Mouse (Mus musculus) kidney, adult 9 months (tissue): ENCODE results near the gene Olfr237-ps1.
"Not testable (repeated sequence)": the region's sequence is repeated elsewhere in the genome, so short reads cannot be mapped to it uniquely, and the experiment has no call there.

Source experiments
- DNase-seq: peaks from one replicate; pipeline ENCODE4 v3.0.0; 2022

The Olfr237-ps1 gene

GRCm38 (mm10) chr6:43146267-43146666 is at the start of gene Olfr237-ps1:
Gene Olfr237-ps1, plus strand, starts transcription at chr6:43146567.
- not testable (repeated sequence) for DNase-seq

- not testable (repeated sequence) for DNase-seq
These were observed 40.3 kb upstream of the Olfr237-ps1 start, which contains the start of gene Olfr441 for GRCm38 (mm10) chr6:43106069-43106468. Gene Olfr441, plus strand, starts transcription at chr6:43106369.

- no peak for DNase-seq
These were observed 13.1 kb downstream of the Olfr237-ps1 start for GRCm38 (mm10) chr6:43159502-43159901.

- DNase-seq = no peak
These were observed 16.6 kb downstream of the Olfr237-ps1 start, which contains the start of gene Olfr437 for GRCm38 (mm10) chr6:43162982-43163381. Gene Olfr437, plus strand, starts transcription at chr6:43163282.

GRCm38 (mm10) chr6:43167246-43167645 is 20.9 kb downstream of the Olfr237-ps1 start:
- DNase-seq = no peak

GRCm38 (mm10) chr6:43171840-43172239 is 25.5 kb downstream of the Olfr237-ps1 start, which contains the start of gene Olfr13:
Gene Olfr13, plus strand, starts transcription at chr6:43172140.
- no peak for DNase-seq

- DNase-seq = no peak
These were observed 31.8 kb downstream of the Olfr237-ps1 start for GRCm38 (mm10) chr6:43178129-43178528.

GRCm38 (mm10) chr6:43178584-43179501 is 32.5 kb downstream of the Olfr237-ps1 start:
- no peak for DNase-seq

GRCm38 (mm10) chr6:43190986-43191385 is 44.6 kb downstream of the Olfr237-ps1 start:
- DNase-seq = no peak

- no peak for DNase-seq
These were observed 50.4 kb downstream of the Olfr237-ps1 start, which contains the start of gene Olfr435 for GRCm38 (mm10) chr6:43196781-43197180. Gene Olfr435, plus strand, starts transcription at chr6:43197146.

- no peak for DNase-seq
These were observed 51.7 kb downstream of the Olfr237-ps1 start for GRCm38 (mm10) chr6:43198094-43198493.

GRCm38 (mm10) chr6:43202786-43203185 is 56.4 kb downstream of the Olfr237-ps1 start:
- no peak for DNase-seq

- no peak for DNase-seq
These were observed 59.0 kb downstream of the Olfr237-ps1 start for GRCm38 (mm10) chr6:43205355-43205754.
